Mouse (Mus musculus) adrenal gland, postnatal 4 days (tissue): Measurements from ENCODE around the gene Hif3a. TPM values are rescaled to one million over a fixed set of nuclear protein-coding genes. Genes with fewer than 3 reads are reported as not detected.
A peak's percentile ranks its signal among the peaks of the same experiment; 100 is the strongest.

Experiments used
- DNase-seq, 2 experiments: peaks; one replicate each; pipeline ENCODE4 v3.0.0; 2021 to 2022; ENCODE audit warnings: low spot score in 2 of 2, mixed read lengths in 2 of 2
- total RNA-seq, 2 experiments: library from RNA; stranded (reverse); gene quantifications; 2 replicates each; pipeline ENCODE4 v1.2.3; 2021

Gene Hif3a
- total RNA-seq, 2 experiments from 2014 or later: 14.3 to 17.8 TPM

GRCm38 (mm10) chr7:17024814-17025504, 37.3 kb downstream of the Hif3a start:
- DNase-seq: no peak

- no peak for DNase-seq
These were observed 38.1 kb downstream of the Hif3a start for GRCm38 (mm10) chr7:17024141-17024540.

- DNase-seq: no peak
These were observed 38.5 kb downstream of the Hif3a start for GRCm38 (mm10) chr7:17023701-17024100.

GRCm38 (mm10) chr7:17022176-17022575, 40.1 kb downstream of the Hif3a start:
- DNase-seq: no peak

GRCm38 (mm10) chr7:17019426-17020166, 42.6 kb downstream of the Hif3a start:
- DNase-seq: no peak

- DNase-seq: no peak
These were observed 44.3 kb downstream of the Hif3a start for GRCm38 (mm10) chr7:17017921-17018320.

GRCm38 (mm10) chr7:17017036-17017435, 45.2 kb downstream of the Hif3a start:
- DNase-seq: peak in 1 of 2 experiments; percentile 50

- DNase-seq: no peak
These were observed 46.8 kb downstream of the Hif3a start for GRCm38 (mm10) chr7:17015381-17015780.

- DNase-seq: no peak
These were observed 50.2 kb downstream of the Hif3a start for GRCm38 (mm10) chr7:17011909-17012590.

GRCm38 (mm10) chr7:17010010-17010347, 52.2 kb downstream of the Hif3a start:
- DNase-seq: no peak

GRCm38 (mm10) chr7:17009326-17010009, 52.8 kb downstream of the Hif3a start:
- no peak for DNase-seq

- no peak for DNase-seq
These were observed 54.9 kb downstream of the Hif3a start for GRCm38 (mm10) chr7:17007300-17007699.

- no peak for DNase-seq
These were observed 57.5 kb downstream of the Hif3a start for GRCm38 (mm10) chr7:17004716-17005115.

- no peak for DNase-seq
These were observed 58.8 kb downstream of the Hif3a start for GRCm38 (mm10) chr7:17003230-17003960.

GRCm38 (mm10) chr7:17002375-17003195, 59.6 kb downstream of the Hif3a start:
- peak in 1 of 2 experiments; percentile 71 for DNase-seq

GRCm38 (mm10) chr7:16999650-17000049, 62.6 kb downstream of the Hif3a start:
- DNase-seq: peak; percentile 87 to 88

GRCm38 (mm10) chr7:16999233-16999632, 63.0 kb downstream of the Hif3a start:
- no peak for DNase-seq

- no peak for DNase-seq
These were observed 66.9 kb downstream of the Hif3a start for GRCm38 (mm10) chr7:16995345-16995744.

- DNase-seq: no peak
These were observed 67.8 kb downstream of the Hif3a start for GRCm38 (mm10) chr7:16994400-16994799.
